Mouse (Mus musculus) heart, embryonic 13.5 days (tissue): ENCODE data around the gene 1700010B08Rik. TPM values are rescaled to one million over a fixed set of nuclear protein-coding genes. Genes with fewer than 3 reads are reported as not detected.
"Not testable (repeated sequence)": the region's sequence is repeated elsewhere in the genome, so short reads cannot be mapped to it uniquely, and the experiment has no call there.

Experiments used
- ATAC-seq: fragments of 200-750 bp; cut with Nextera tagmentation; 2 replicates; pipeline ENCODE4 v1.8.0; 2017; ENCODE audit warnings: moderate TSS enrichment; ENCODE audit not compliant: insufficient number of reproducible peaks, low FRiP score, low TSS enrichment; ENCODE audit errors: extremely low read depth
- H3K27ac ChIP-seq: fragments of 300-500 bp; sonication (generic); replicated peaks from 2 replicates; pipeline ENCODE4 v1.5.1; 2015; ENCODE audit warnings: moderate library complexity, mild to moderate bottlenecking, inconsistent platforms
- H3K27me3 ChIP-seq: fragments of 300-500 bp; sonication (generic); replicated peaks from 2 replicates; pipeline ENCODE4 v1.6.1; 2015; ENCODE audit warnings: mild to moderate bottlenecking, inconsistent platforms
- H3K36me3 ChIP-seq: fragments of 300-500 bp; sonication (generic); 2 replicates; pipeline ENCODE4 v1.6.1; 2015; ENCODE audit warnings: mild to moderate bottlenecking, inconsistent platforms
- H3K4me1 ChIP-seq: fragments of 300-500 bp; sonication (generic); 2 replicates; pipeline ENCODE4 v1.6.1; 2015; ENCODE audit warnings: inconsistent platforms
- H3K4me2 ChIP-seq: fragments of 300-500 bp; sonication (generic); 2 replicates; pipeline ENCODE4 v1.6.1; 2015; ENCODE audit warnings: inconsistent platforms, mild to moderate bottlenecking, moderate library complexity
- H3K4me3 ChIP-seq: fragments of 300-500 bp; sonication (generic); 2 replicates; pipeline ENCODE4 v1.5.1; 2015; ENCODE audit warnings: moderate library complexity, mild to moderate bottlenecking, inconsistent platforms
- H3K9ac ChIP-seq: fragments of 300-500 bp; sonication (generic); 2 replicates; pipeline ENCODE4 v1.6.1; 2015; ENCODE audit warnings: inconsistent platforms, mild to moderate bottlenecking, moderate library complexity
- H3K9me3 ChIP-seq: fragments of 300-500 bp; sonication (generic); 2 replicates; pipeline ENCODE4 v1.6.1; 2016; ENCODE audit warnings: inconsistent platforms
- WGBS: fragments of 180-500 bp; shearing (Covaris S2); methylation state at CpG from one replicate; pipeline ENCODE4 v1.1.7; 2015; ENCODE audit warnings: mixed read lengths; 5-methylcytosine and 5-hydroxymethylcytosine counted together
- polyA plus RNA-seq: library from polyadenylated mRNA; unstranded; fragments of >200 nt; fragmentation: Nextera tagmentation; extraction: Ambion mirVana; gene quantifications from 2 replicates; pipeline ENCODE4 v1.2.1, GENCODE M21; 2015

The 1700010B08Rik gene
- polyA plus RNA-seq, 1 experiment from 2014 or later: not detected

DNA sequence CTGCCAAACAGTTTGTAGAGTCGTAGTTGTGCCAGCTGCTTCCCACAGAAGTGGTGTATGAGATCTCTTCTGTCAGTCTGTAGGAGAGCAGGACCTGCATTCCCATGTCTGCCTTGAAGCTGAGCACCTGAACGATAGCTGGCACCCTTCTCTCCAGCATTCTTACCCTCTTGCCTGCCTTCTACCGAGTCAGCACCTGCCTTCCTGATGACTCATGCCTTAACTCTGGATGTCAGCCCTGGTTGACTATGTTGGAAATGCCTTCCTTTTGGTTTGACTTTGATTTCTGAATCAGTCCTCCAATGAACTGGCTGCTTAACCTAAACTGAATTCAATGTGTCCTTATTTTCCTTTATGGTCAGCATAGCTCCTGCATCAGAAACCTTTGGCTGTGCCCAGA, 20.4 kb upstream of the 1700010B08Rik start:
- Histone ChIP-seq H3K4me3 (no peak overlapping the region), H3K27ac (no peak overlapping the region), H3K4me2 (no peak overlapping the region), H3K27me3 (no peaks in the 10 kb centered on the region), H3K36me3 (peaks cover 84% of the 10 kb centered on the region), H3K9ac (no peak overlapping the region), H3K4me1 (peaks cover 27% of the 10 kb centered on the region), H3K9me3 (no peaks in the 10 kb centered on the region)
- WGBS: 66% methylated on average over 3 of the region's 3 CpGs
- ATAC-seq: no peak

DNA sequence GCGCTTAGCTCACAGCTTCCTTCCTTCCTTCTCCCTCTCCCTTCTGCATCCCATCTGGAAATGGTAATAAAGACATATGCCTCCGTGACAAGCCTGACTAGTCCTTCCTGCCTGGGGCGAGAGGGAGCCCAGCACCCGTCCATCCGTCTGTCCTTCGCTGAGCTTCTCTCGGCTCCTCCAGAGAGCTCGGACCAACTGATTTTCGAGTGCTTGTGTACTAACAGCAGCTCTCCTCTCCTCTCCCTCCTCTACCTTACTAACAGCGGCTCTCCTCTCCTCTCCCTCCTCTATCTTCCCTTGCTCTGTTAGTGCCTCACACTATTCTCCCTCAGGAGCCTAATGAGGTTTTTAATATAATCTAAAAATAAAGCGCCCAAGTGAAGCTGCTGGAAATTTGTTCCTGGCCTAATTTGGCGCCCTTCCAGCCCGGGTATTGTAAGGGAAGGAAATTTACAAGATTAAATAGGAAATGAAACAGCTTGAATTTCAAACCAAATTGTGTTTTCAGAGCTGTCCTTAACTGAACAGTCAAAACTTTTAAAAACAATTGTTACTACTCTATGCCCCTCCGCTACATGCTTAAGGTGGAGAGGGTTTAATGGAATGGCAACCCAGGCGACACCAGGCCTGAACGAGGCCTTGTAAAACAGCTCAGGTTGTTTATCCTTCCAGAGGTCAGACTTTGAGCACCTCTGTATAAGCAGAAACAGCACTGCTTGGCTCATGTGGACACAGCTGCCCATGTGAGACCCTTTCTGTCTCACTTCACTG, 16.9 kb upstream of the 1700010B08Rik start:
- Histone ChIP-seq H3K36me3 (peaks cover 70% of the 10 kb centered on the region), H3K4me2 (no peak overlapping the region), H3K9me3 (no peaks in the 10 kb centered on the region), H3K4me3 (no peak overlapping the region), H3K27me3 (no peaks in the 10 kb centered on the region), H3K4me1 (peaks cover 41% of the 10 kb centered on the region), H3K27ac (peak overlapping the region; percentile 75), H3K9ac (peak overlapping the region; percentile 58; the same call in 1 of the 2 replicates)
- WGBS: 60% methylated on average over 16 of the region's 16 CpGs
- no peak for ATAC-seq

DNA sequence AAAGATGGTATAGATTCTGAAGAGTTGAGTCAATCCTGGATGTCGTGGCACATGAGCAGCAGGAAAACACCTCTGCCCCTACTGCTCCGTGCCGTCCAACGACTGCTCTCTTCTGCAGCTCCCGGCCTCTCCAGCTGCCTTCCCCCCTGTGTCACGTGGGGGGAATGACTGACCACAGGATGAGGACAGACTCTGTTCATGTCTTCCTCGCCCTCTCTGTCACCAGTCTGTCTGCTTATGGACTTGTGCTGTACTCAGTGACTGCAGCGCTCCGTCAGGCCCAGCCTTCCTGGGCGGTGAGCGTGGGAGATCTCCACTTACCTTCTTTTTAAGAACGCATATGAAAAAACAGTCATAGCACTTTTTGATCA, 16.4 kb upstream of the 1700010B08Rik start:
- Histone ChIP-seq H3K27me3 (no peaks in the 10 kb centered on the region), H3K9ac (no peak overlapping the region), H3K4me2 (no peak overlapping the region), H3K36me3 (peaks cover 68% of the 10 kb centered on the region), H3K27ac (peak overlapping the region; percentile 75), H3K4me1 (peaks cover 41% of the 10 kb centered on the region), H3K9me3 (no peaks in the 10 kb centered on the region), H3K4me3 (no peak overlapping the region)
- 78% methylated on average over 12 of the region's 12 CpGs for WGBS
- no peak for ATAC-seq

DNA sequence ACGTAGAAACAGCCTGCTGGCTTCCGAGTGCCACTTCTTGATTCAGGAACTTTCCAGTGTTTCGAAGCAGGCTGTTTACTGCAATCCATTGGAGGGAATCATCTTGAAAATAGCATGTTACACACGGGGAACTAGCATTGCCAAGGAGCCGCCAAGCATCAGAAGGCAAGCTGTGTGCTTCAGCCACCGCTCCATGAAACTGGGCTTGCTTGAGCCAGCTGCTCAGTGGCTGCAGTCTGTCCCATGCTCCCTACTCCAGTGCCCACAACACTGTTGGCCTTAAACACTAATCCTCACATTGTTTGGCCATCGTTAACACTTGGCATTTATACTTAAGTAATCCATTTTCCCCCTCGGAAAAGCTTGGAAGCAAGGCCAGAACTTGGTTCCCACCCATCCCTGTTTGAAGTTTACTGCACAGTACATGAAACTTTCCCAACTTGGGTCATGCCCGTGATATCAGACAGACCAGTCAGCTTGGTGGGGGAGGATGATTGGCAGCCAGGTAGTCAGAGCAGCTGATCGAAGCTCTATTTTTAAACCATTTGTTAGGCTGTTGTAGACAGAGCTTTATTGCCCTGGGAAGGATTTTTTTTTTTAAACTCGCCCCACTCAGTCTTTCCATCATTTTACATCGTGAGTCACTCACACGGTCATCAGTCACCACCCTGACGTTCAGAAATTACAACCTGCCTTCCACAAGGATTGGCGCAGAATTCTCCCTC, 13.2 kb upstream of the 1700010B08Rik start:
- Histone ChIP-seq H3K27me3 (no peaks in the 10 kb centered on the region), H3K4me2 (0 out of 2 replicates have a peak overlapping the region, but pooled peaks have one; percentile 15), H3K9me3 (no peaks in the 10 kb centered on the region), H3K9ac (peak overlapping the region; percentile 8; the same call in 1 of the 2 replicates), H3K36me3 (peaks cover 50% of the 10 kb centered on the region), H3K4me3 (no peak overlapping the region), H3K27ac (0 out of 2 replicates have a peak overlapping the region, but pooled peaks have one; percentile 0), H3K4me1 (peaks cover 40% of the 10 kb centered on the region)
- ATAC-seq: no peak
- WGBS: 69% methylated on average over 15 of the region's 15 CpGs

DNA sequence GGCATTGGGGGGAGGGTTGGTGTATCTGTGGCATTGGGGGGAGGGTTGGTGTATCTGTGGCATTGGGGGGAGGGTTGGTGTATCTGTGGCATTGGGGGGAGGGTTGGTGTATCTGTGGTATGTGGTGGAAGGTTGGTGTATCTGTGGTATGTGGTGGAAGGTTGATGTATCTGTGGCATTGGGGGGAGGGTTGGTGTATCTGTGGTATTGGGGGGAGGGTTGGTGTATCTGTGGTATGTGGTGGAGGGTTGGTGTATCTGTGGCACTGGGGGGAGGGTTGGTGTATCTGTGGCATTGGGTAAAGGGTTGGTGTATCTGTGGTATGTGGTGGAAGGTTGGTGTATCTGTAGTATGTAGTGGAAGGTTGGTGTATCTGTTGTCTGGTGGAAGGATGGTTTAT, 11.6 kb upstream of the 1700010B08Rik start:
- H3K4me3 ChIP-seq, H3K27ac ChIP-seq, H3K4me2 ChIP-seq, H3K9ac ChIP-seq, ATAC-seq, H3K9me3 ChIP-seq, H3K27me3 ChIP-seq: not testable (repeated sequence)
- Histone ChIP-seq H3K36me3 (peaks cover 37% of the 10 kb centered on the region), H3K4me1 (peaks cover 24% of the 10 kb centered on the region)

DNA sequence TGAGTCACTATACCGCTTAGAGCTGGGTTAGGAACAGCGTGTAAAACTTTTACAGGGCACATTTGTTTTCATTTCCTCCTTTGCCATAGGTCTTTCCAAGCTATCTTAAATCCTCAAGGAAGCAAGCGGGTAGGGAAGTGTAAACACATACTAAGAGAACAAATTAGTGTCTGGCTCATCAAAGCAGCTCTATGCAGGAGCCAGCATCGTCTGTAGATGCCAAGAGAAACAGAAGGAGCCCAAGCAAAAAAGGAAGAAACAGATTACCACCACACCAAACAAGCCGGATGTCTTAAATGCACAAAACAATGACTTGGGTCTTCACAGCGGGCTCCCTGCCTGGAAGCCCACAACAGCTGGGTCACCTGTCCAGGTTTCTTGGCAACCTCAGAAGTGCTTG, 9.0 kb upstream of the 1700010B08Rik start:
- no peaks in the 10 kb centered on the region for H3K27me3 ChIP-seq
- 76% methylated on average over 6 of the region's 6 CpGs for WGBS
- H3K4me1 ChIP-seq: peaks cover 14% of the 10 kb centered on the region
- ATAC-seq: no peak
- no peaks in the 10 kb centered on the region for H3K9me3 ChIP-seq
- no peak overlapping the region for H3K4me2 ChIP-seq
- no peak overlapping the region for H3K4me3 ChIP-seq
- no peak overlapping the region for H3K27ac ChIP-seq
- H3K9ac ChIP-seq: no peak overlapping the region
- H3K36me3 ChIP-seq: peaks cover 17% of the 10 kb centered on the region

DNA sequence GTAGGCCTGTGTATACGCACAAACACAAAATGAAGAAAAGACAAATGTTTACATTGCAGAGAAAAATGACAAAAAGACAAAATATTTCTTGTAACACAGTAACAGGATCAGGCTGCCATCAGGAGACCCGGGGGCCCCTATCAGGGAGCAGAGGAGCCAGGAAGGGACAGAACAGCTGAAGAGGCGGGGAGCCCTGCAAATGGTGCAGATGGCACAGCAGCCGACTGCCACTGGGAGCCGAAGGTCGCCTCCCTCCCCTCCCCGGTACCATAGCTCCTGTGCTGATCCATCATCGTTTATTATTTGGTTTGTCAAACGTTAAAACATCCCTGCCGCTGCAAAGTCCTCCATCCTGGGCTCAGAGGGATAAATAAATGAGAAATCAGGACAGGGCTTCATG, 6.6 kb upstream of the 1700010B08Rik start:
- peaks cover 11% of the 10 kb centered on the region for H3K36me3 ChIP-seq
- H3K4me2 ChIP-seq: no peak overlapping the region
- H3K27ac ChIP-seq: no peak overlapping the region
- H3K9me3 ChIP-seq: no peaks in the 10 kb centered on the region
- ATAC-seq: no peak
- no peaks in the 10 kb centered on the region for H3K4me1 ChIP-seq
- no peak overlapping the region for H3K4me3 ChIP-seq
- 61% methylated on average over 10 of the region's 10 CpGs for WGBS
- no peaks in the 10 kb centered on the region for H3K27me3 ChIP-seq
- H3K9ac ChIP-seq: no peak overlapping the region

DNA sequence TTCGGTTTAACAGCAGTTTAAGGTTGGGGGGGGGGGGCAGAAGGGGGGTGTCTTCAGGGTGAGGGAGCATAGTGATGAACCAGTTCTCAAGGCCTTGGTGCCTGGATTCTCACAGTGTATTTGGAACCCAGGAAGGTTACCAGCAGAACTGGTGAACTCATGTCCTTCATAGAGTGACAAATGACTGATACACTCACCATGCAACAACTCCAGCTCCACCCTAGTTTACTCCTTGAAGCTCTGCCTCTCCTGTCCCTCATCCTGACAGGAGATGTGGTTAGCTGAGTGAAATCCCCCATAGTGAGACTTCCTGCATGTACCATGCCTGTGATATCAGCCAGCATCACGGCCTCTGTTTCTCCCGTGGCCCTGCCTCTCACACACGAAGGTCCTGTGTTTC, 6.0 kb upstream of the 1700010B08Rik start:
- ATAC-seq: no peak
- WGBS: 59% methylated on average over 4 of the region's 4 CpGs
- H3K9ac ChIP-seq: no peak overlapping the region
- H3K36me3 ChIP-seq: peaks cover 5% of the 10 kb centered on the region; the same call in 1 of the 2 replicates
- H3K9me3 ChIP-seq: no peaks in the 10 kb centered on the region
- no peak overlapping the region for H3K4me3 ChIP-seq
- H3K27me3 ChIP-seq: no peaks in the 10 kb centered on the region
- H3K4me1 ChIP-seq: no peaks in the 10 kb centered on the region
- H3K4me2 ChIP-seq: no peak overlapping the region
- H3K27ac ChIP-seq: no peak overlapping the region

DNA sequence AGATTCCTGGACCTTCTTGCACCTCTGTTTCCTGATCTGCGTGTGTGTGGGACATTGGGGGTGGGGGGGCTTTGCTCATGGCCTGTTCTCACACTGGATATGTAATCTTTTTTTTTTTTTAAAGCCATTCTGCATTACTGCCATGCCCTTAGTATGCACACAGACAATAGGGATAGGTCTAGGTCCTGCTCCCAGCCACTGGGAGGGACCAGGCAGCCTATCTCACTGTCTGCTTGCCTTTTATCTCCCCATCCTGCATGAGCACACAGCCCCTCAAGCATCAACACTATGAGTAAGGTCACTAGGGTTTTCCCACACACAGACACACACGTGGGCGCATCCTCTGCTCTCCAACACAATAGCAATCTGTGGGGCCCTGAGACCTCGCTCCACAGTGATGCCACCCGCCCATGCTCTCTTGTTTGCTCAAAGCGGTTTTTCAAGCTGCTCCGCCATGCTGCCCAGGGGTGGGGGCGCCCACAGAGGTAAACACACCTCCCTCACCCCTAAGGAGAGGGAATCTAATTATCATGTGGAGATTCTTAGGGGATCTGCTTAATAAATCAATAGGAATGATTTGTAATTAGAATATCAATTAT, 4.5 kb upstream of the 1700010B08Rik start:
- no peak for ATAC-seq
- Histone ChIP-seq H3K9me3 (no peaks in the 10 kb centered on the region), H3K36me3 (no peaks in the 10 kb centered on the region), H3K4me3 (no peak overlapping the region), H3K4me1 (no peaks in the 10 kb centered on the region), H3K27ac (no peak overlapping the region), H3K4me2 (no peak overlapping the region), H3K27me3 (no peaks in the 10 kb centered on the region), H3K9ac (no peak overlapping the region)
- 65% methylated on average over 8 of the region's 8 CpGs for WGBS

DNA sequence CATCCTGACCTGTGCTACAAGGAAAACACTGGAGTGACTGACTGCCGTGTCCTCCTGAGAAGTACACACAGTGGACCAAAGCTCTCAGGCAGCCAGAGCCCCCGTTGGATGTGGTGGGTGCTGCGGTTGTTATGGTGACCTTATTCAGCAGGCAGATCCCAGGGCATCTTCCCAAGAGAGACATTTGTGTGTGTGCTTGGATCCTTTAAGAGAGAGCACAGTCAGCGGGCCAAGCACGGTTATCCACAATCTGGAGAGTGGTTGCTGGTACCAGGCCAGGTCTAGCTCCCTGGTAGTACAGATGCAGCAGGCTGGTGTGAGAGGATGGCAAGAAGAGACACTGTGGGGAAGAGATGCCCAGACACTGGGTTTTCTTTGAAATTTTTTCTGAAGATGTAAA, 2.2 kb upstream of the 1700010B08Rik start:
- H3K9ac ChIP-seq: no peak overlapping the region
- no peak for ATAC-seq
- no peak overlapping the region for H3K27ac ChIP-seq
- WGBS: 85% methylated on average over 5 of the region's 5 CpGs
- H3K36me3 ChIP-seq: no peaks in the 10 kb centered on the region
- H3K27me3 ChIP-seq: no peaks in the 10 kb centered on the region
- no peak overlapping the region for H3K4me2 ChIP-seq
- no peaks in the 10 kb centered on the region for H3K4me1 ChIP-seq
- H3K9me3 ChIP-seq: no peaks in the 10 kb centered on the region
- H3K4me3 ChIP-seq: no peak overlapping the region

DNA sequence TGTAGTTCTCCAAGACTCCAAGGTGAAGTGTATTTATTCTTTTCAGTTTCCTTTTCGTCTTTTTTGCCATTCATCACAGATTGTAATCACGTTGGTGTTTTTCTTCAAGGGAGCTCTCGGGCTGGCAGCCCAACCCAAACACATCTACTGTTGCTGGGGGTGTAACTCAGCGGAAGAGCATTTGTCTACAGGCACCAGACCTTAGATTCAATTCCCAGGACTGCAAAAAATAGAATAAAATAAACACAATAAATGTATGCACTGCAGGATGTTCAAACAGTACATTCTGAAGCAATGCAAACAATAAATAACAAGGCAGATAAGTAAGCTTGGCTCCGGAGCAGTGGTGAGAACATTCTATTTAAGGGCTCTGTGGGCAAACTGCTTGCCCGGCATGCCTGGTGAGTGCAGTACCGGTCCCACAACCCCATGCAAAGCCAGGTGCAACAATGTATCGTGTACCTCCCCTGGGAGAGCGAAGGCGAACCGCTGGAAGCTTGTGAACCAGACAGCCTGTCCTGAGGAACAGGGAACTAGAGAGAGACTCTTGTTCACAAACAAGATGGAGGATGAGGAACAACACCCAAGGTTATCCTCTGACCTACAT, 3.1 kb downstream of the 1700010B08Rik start:
- WGBS: 67% methylated on average over 11 of the region's 11 CpGs
- Histone ChIP-seq H3K4me2 (no peak overlapping the region), H3K36me3 (no peaks in the 10 kb centered on the region), H3K9me3 (no peaks in the 10 kb centered on the region), H3K27me3 (no peaks in the 10 kb centered on the region), H3K4me3 (no peak overlapping the region), H3K9ac (no peak overlapping the region), H3K27ac (no peak overlapping the region), H3K4me1 (peaks cover 4% of the 10 kb centered on the region; the same call in 1 of the 2 replicates)
- ATAC-seq: no peak
